Mouse (Mus musculus): ENCODE measurements around the gene Fsd2. TPM values are rescaled to one million over a fixed set of nuclear protein-coding genes. Genes with fewer than 3 reads are reported as not detected.

The Fsd2 gene
- total and polyA plus RNA-seq, 2 experiments from 2014 or later = 93.7 to 99.0 TPM

DNA sequence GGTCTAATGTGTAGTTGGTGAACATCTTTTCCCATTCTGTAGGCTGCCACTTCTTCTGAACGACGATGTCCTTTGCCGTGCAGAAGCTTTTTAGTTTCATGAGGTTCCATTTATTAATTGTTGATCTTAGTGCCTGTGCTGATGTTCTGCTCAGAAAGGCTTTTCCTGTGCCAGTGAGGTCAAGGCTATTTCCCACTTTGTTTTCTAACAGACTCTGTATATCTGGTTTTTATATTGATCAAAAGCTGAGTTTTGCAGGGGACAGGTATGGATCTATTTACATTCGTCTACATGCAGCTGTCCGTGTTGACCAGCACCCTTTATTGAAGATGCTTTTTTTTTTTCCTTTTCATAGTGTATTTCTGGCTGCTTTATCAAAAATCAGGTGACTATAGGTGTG, 12.6 kb upstream of the Fsd2 start:
- Histone ChIP-seq H3K4me2 (ENCODE audit: low read depth, low read length) (no peak overlapping the region), H3K4me1 (ENCODE audit: control insufficient read depth, insufficient read depth) (no peaks in the 10 kb centered on the region), H3K27ac (ENCODE audit: low read depth) (no peak overlapping the region), H3K36me3 (replicated peaks; ENCODE audit: control insufficient read depth, insufficient read depth, low read length) (peaks cover 43% of the 10 kb centered on the region), H3K27me3 (ENCODE audit: control insufficient read depth, insufficient read depth, low read length) (no peaks in the 10 kb centered on the region), H3K4me3 (ENCODE audit: low read depth, low read length) (no peak overlapping the region), H3K9me3 (replicated peaks; ENCODE audit: control insufficient read depth, low read length) (no peaks in the 10 kb centered on the region), H3K9ac (replicated peaks; ENCODE audit: low read depth, low read length) (no peak overlapping the region)
- no peak for ATAC-seq (ENCODE audit: insufficient read depth, low read depth)
- DNase-seq (ENCODE audit: low spot score) = no peak
- TF ChIP-seq EP300 (IDR thresholded peaks at IDR 0.05; ENCODE audit: low read depth) (no peak), CTCF (IDR thresholded peaks at IDR 0.05; ENCODE audit: low read depth) (no peak)
- 95% methylated on average over 5 of the region's 5 CpGs for WGBS

DNA sequence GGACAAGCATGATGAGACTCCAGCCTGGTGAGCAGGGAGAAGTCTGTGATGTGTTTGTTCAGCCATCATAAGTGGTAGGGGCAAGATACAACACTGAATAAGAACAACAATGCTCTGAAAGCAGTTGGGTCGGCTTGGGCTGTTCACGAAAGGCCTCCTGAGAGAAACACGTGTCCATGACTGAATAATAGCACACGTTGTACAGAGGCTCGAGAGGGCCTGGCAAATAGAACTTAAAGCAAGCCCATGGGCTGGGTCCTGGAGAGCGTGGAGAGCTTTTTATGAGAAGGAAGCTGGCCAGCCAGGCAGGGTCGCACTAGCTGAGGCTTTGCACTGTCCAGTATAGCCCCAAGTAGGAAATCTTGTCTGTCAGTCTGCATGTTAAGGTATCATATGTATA, 11.7 kb upstream of the Fsd2 start:
- Histone ChIP-seq H3K4me2 (ENCODE audit: low read depth, low read length) (no peak overlapping the region), H3K9me3 (replicated peaks; ENCODE audit: control insufficient read depth, low read length) (no peaks in the 10 kb centered on the region), H3K9ac (replicated peaks; ENCODE audit: low read depth, low read length) (no peak overlapping the region), H3K36me3 (replicated peaks; ENCODE audit: control insufficient read depth, insufficient read depth, low read length) (peaks cover 38% of the 10 kb centered on the region), H3K4me3 (ENCODE audit: low read depth, low read length) (no peak overlapping the region), H3K4me1 (ENCODE audit: control insufficient read depth, insufficient read depth) (peaks cover 3% of the 10 kb centered on the region), H3K27me3 (ENCODE audit: control insufficient read depth, insufficient read depth, low read length) (no peaks in the 10 kb centered on the region), H3K27ac (ENCODE audit: low read depth) (no peak overlapping the region)
- TF ChIP-seq EP300 (IDR thresholded peaks at IDR 0.05; ENCODE audit: low read depth) (no peak), CTCF (IDR thresholded peaks at IDR 0.05; ENCODE audit: low read depth) (no peak)
- WGBS = 92% methylated on average over 7 of the region's 7 CpGs
- ATAC-seq (ENCODE audit: insufficient read depth, low read depth) = no peak
- no peak for DNase-seq (ENCODE audit: low spot score)

DNA sequence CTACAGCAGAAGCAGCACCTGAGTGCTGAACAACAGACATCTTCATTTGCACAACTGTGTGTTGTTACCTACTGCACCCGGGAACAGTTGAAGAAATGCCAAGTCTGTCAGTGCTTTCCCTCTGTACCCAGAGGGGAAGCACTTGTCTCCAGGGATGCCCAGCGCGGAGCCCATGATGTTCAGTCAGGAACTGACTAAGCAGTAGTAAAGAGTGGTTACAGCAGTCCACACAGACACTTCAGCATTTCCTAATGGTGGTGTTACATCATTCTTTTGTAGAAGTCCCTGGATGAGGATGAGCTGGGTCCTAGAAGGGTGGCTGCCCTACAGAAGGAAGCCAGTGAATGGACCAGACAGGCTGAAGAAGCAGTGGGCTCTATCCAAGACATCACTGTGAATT, 11.1 kb upstream of the Fsd2 start:
- no peak overlapping the region for H3K9ac ChIP-seq (replicated peaks; ENCODE audit: low read depth, low read length)
- H3K27ac ChIP-seq (ENCODE audit: low read depth) = no peak overlapping the region
- no peaks in the 10 kb centered on the region for H3K27me3 ChIP-seq (ENCODE audit: control insufficient read depth, insufficient read depth, low read length)
- no peak overlapping the region for H3K4me3 ChIP-seq (ENCODE audit: low read depth, low read length)
- TF ChIP-seq EP300 (IDR thresholded peaks at IDR 0.05; ENCODE audit: low read depth) (no peak), CTCF (IDR thresholded peaks at IDR 0.05; ENCODE audit: low read depth) (no peak)
- ATAC-seq (ENCODE audit: insufficient read depth, low read depth) (no peak), DNase-seq (ENCODE audit: low spot score) (no peak)
- WGBS = 83% methylated on average over 3 of the region's 3 CpGs
- H3K4me1 ChIP-seq (ENCODE audit: control insufficient read depth, insufficient read depth) = peaks cover 7% of the 10 kb centered on the region
- H3K4me2 ChIP-seq (ENCODE audit: low read depth, low read length) = no peak overlapping the region
- H3K9me3 ChIP-seq (replicated peaks; ENCODE audit: control insufficient read depth, low read length) = no peaks in the 10 kb centered on the region
- peaks cover 38% of the 10 kb centered on the region for H3K36me3 ChIP-seq (replicated peaks; ENCODE audit: control insufficient read depth, insufficient read depth, low read length)

DNA sequence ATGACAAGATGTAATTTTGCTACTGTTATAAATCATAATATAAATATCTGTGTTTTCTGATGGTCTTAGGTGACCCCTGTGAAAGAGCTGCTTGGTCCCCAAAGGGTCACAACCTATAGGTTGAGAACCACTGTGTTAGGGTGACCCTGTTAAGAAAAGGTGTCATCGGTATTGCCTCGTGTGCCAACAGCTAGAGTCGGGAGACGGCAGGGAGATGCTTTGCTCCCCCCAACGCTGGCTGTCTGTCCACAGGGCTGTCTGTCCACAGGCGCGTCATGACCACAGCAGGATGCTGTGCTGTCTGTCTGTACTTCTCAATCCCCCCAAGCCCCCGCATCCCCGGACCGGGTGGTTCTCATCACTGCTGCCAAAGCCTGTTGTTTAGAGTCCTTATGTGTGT, 8.9 kb upstream of the Fsd2 start:
- Histone ChIP-seq H3K36me3 (replicated peaks; ENCODE audit: control insufficient read depth, insufficient read depth, low read length) (peaks cover 38% of the 10 kb centered on the region), H3K9me3 (replicated peaks; ENCODE audit: control insufficient read depth, low read length) (no peaks in the 10 kb centered on the region), H3K27ac (ENCODE audit: low read depth) (no peak overlapping the region), H3K9ac (replicated peaks; ENCODE audit: low read depth, low read length) (no peak overlapping the region), H3K27me3 (ENCODE audit: control insufficient read depth, insufficient read depth, low read length) (no peaks in the 10 kb centered on the region), H3K4me1 (ENCODE audit: control insufficient read depth, insufficient read depth) (peaks cover 12% of the 10 kb centered on the region), H3K4me2 (ENCODE audit: low read depth, low read length) (no peak overlapping the region), H3K4me3 (ENCODE audit: low read depth, low read length) (no peak overlapping the region)
- no peak for ATAC-seq (ENCODE audit: insufficient read depth, low read depth)
- 86% methylated on average over 10 of the region's 10 CpGs for WGBS
- DNase-seq (ENCODE audit: low spot score) = no peak
- no peak for TF ChIP-seq EP300 (IDR thresholded peaks at IDR 0.05; ENCODE audit: low read depth)
- no peak for TF ChIP-seq CTCF (IDR thresholded peaks at IDR 0.05; ENCODE audit: low read depth)

DNA sequence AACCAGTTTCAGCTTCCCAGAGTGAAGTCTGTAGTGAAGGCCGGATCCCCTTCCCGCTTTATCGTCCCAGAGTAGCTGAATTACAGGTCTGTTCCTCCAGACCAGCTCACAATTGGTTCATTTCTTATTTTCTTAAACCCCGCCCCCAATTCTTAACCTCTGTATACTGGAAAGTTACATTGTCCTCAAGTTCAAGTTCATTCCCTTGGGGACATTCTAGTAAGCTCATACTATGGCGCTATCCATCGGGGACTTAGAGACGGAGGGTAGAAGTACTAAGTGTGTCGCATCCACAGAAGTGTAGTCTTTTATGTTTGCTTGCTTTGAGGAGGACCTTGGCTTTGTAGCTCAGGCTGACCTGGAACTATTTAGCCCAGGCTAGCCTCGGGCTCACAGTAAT, 7.1 kb upstream of the Fsd2 start:
- Histone ChIP-seq H3K27me3 (ENCODE audit: control insufficient read depth, insufficient read depth, low read length) (no peaks in the 10 kb centered on the region), H3K9me3 (replicated peaks; ENCODE audit: control insufficient read depth, low read length) (no peaks in the 10 kb centered on the region), H3K4me1 (ENCODE audit: control insufficient read depth, insufficient read depth) (peaks cover 12% of the 10 kb centered on the region), H3K27ac (ENCODE audit: low read depth) (no peak overlapping the region; the same call in 1 of the 2 replicates), H3K4me3 (ENCODE audit: low read depth, low read length) (no peak overlapping the region), H3K4me2 (ENCODE audit: low read depth, low read length) (no peak overlapping the region), H3K36me3 (replicated peaks; ENCODE audit: control insufficient read depth, insufficient read depth, low read length) (peaks cover 26% of the 10 kb centered on the region), H3K9ac (replicated peaks; ENCODE audit: low read depth, low read length) (no peak overlapping the region)
- 90% methylated on average over 9 of the region's 9 CpGs for WGBS
- DNase-seq (ENCODE audit: low spot score) (no peak), ATAC-seq (ENCODE audit: insufficient read depth, low read depth) (no peak)
- TF ChIP-seq EP300 (IDR thresholded peaks at IDR 0.05; ENCODE audit: low read depth) (no peak), CTCF (IDR thresholded peaks at IDR 0.05; ENCODE audit: low read depth) (no peak)

DNA sequence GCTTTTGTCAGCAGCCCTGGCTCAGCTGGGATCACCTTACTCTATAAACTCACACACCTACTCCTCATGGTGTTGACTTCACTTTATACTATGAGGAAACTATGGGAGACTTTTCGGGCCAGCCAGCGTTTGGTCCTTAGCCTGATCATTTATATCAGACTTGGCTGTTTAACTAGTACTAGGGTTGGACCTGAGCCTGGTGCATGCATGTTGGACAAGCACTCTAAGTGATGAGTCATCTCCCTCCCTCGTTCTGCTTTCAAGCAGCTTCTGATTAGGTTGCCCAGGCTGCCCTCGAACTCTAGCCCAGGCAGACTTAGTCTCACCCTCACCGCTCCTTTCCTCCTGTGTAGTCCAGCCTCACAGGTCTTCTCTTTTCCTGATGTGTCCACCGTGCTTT, 6.7 kb upstream of the Fsd2 start:
- DNase-seq (ENCODE audit: low spot score) = no peak
- ATAC-seq (ENCODE audit: insufficient read depth, low read depth) = no peak
- no peak overlapping the region for H3K9ac ChIP-seq (replicated peaks; ENCODE audit: low read depth, low read length)

More for the DNA sequence above, 6.7 kb upstream of the Fsd2 start:
- Histone ChIP-seq H3K27me3 (ENCODE audit: control insufficient read depth, insufficient read depth, low read length) (no peaks in the 10 kb centered on the region), H3K4me2 (ENCODE audit: low read depth, low read length) (peak overlapping the region; percentile 79; the same call in 1 of the 2 replicates), H3K4me1 (ENCODE audit: control insufficient read depth, insufficient read depth) (peaks cover 12% of the 10 kb centered on the region), H3K9me3 (replicated peaks; ENCODE audit: control insufficient read depth, low read length) (no peaks in the 10 kb centered on the region), H3K36me3 (replicated peaks; ENCODE audit: control insufficient read depth, insufficient read depth, low read length) (peaks cover 21% of the 10 kb centered on the region), H3K27ac (ENCODE audit: low read depth) (no peak overlapping the region; the same call in 1 of the 2 replicates), H3K4me3 (ENCODE audit: low read depth, low read length) (no peak overlapping the region)
- 49% methylated on average over 6 of the region's 6 CpGs for WGBS
- TF ChIP-seq CTCF (IDR thresholded peaks at IDR 0.05; ENCODE audit: low read depth) = no peak
